Mouse (Mus musculus) CH12.LX (cell line): ENCODE results near the gene Tacr2.

ENCODE experiments used
- CTCF ChIP-seq, 2 experiments: IDR thresholded peaks in 1 of 2; conservative IDR thresholded peaks in 1 of 2; 2 replicates each; pipeline ENCODE4 v1.5.1; 2011 to 2012; ENCODE audit warnings: low read depth in 2 of 2, low read length in 2 of 2, improper control_type of control experiment in 1 of 2, inconsistent platforms in 1 of 2, mild to moderate bottlenecking in 1 of 2, moderate library complexity in 1 of 2
- GABPA ChIP-seq: IDR thresholded peaks from 2 replicates; pipeline ENCODE4 v1.6.1; 2012; ENCODE audit warnings: low read depth, low read length, improper control_type of control experiment, inconsistent platforms; ENCODE audit not compliant: insufficient replicate concordance
- MAZ ChIP-seq: IDR thresholded peaks from 2 replicates; pipeline ENCODE4 v1.6.1; 2012; ENCODE audit warnings: low read depth, mild to moderate bottlenecking, inconsistent platforms, low read length, improper control_type of control experiment, moderate library complexity
- PAX5 ChIP-seq: IDR thresholded peaks from 2 replicates; pipeline ENCODE4 v1.6.1; 2012; ENCODE audit warnings: low read length, inconsistent platforms, mixed read lengths
- POLR2A ChIP-seq: IDR thresholded peaks from 2 replicates; pipeline ENCODE4 v1.6.1; 2011; ENCODE audit warnings: low read depth, mild to moderate bottlenecking, improper control_type of control experiment, low read length
- TBP ChIP-seq: conservative IDR thresholded peaks from 2 replicates; pipeline ENCODE4 v1.6.1; 2011; ENCODE audit warnings: low read depth, low read length, improper control_type of control experiment
- ZNF384 ChIP-seq: IDR thresholded peaks from 2 replicates; pipeline ENCODE4 v1.6.1; 2012; ENCODE audit warnings: low read depth, low read length, improper control_type of control experiment, inconsistent platforms

DNA sequence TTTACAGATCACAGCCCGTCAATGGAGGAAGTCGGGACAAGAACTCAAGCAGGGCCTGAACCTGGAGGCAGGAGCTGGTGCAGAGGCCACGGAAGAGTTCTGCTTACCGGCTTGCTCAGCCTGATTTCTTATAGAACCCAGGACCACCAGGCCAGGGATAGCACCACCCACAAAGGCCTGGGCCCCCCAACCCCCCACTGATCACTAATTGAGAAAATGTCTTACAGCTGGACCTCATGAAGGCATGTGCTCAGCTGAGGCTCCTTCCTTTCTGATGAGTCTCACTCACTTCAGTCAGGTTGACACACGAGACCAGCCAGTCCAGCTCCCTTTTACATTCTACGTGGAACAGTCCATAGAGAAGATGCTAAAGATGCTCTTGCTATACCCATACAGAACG is 26.4 kb upstream of the Tacr2 start:
- TF ChIP-seq GABPA (no peak), POLR2A (no peak), CTCF (conservative IDR thresholded peaks at IDR 0.05 in 1 of 2, IDR thresholded peaks at IDR 0.05 in 1 of 2; ENCODE audit: low read depth in 2 of 2, low read length in 2 of 2) (no peak), ZNF384 (no peak), TBP (no peak), MAZ (no peak), PAX5 (no peak)
